Mouse (Mus musculus) megakaryocyte, embryonic 14.5 days (primary cell): Measurements from ENCODE around the gene Cnksr1.

Source experiments
- FLI1 ChIP-seq: IDR thresholded peaks from 2 replicates; pipeline ENCODE4 v1.6.1; 2012; ENCODE audit warnings: low read length, inconsistent platforms, mixed read lengths
- GATA1 ChIP-seq: IDR thresholded peaks from 3 replicates; pipeline ENCODE4 v1.6.1; 2012; ENCODE audit warnings: mixed read lengths, low read length, inconsistent platforms, borderline replicate concordance

- no peak for TF ChIP-seq GATA1
- TF ChIP-seq FLI1, result no peak
Observed at GRCm38 (mm10) chr4:134243516-134244250, 5.5 kb upstream of the Cnksr1 start, which contains the start of gene E130218I03Rik.
